Mouse (Mus musculus): ENCODE data around the gene Reep3.

Gene Reep3

DNA sequence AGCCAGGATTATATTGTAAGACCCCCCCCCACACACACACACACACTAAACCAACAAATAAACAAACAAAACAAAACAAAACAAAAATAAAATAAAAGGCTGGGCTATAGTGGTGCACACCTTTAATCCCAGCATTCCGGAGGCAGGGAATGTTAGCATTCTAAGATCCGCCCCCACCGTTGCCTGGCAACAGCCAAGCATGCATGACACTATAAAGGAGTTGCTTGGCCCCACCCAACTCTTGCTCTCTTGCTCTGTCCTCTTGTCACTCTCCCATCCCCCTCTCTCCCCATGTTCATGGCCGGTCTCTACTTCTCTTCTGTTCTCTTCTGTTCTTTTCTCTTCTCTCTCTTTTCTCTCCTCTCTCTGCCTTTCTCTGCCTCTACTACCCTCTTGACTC, 128.2 kb downstream of the Reep3 start:
- DNase-seq: no peak

DNA sequence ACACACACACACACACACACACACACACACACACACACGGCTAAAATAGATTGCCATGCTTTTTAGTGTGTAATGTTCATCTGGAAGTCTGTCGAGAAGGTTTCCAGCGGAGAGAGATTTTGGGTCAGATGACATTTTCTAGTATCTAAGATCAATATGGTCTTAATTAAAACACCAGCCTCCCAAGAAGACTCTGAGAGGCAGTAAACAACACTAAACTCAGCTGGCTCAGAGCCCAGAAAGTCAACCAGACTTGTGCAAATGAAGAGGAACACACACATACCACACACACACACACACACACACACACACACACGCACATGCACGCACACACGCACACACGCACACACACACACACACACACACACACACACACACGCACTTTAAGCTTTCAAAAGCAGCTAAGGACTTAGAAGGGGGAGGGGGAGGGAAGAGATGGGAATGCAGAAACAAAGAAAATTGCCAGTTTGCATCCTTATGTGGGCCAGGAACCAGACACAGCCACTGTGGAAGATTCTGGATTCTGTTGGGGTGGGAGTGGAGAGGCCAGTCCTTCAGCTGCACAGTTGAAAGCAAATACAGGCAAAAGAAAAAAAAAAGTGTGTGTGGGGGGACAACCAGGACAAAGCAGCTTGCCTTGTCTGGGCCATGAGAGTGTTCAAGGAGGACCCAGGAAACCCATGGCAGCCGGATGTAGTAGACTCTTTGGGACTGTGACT, 130.2 kb downstream of the Reep3 start:
- no peak for DNase-seq

DNA sequence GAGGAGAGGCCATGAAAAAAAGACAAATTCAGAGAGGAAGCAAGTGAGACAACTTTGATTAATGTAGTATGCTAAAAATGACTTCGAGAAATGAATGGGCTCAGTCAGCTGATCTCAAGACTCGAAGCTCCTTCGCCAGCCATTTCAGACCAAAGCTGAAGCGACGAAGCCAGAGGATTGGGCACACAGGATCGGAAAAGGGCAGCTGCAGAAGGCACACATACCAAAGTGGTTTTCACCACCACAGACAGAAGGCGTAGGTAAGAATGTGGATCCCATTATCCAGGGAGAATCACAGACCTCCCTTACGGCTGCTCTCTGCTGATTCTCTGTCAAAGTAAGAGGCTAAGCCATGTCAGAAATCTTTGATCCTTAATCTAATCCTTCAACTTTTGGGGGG, 136.6 kb downstream of the Reep3 start:
- DNase-seq: no peak

Measured in B cell, adult 2 months (primary cell).